Mouse (Mus musculus) inflammation-experienced regulatory T-cells, adult 16 weeks (primary cell): ENCODE data around the gene Paxx. TPM values are rescaled to one million over a fixed set of nuclear protein-coding genes. Genes with fewer than 3 reads are reported as not detected.

Experiments
- polyA plus RNA-seq: library from polyadenylated mRNA; unstranded; fragments of 100-300 nt; shearing (Covaris generic); gene quantifications from one replicate; pipeline ENCODE4 v1.2.1, GENCODE M21; 2017

The Paxx gene
- 100 TPM for polyA plus RNA-seq

GRCm38 (mm10) chr2:25460551-25461309 is at the start of gene Paxx:
TSS of gene Paxx (minus strand) at chr2:25461094.

GRCm38 (mm10) chr2:25501593-25502486 is 40.9 kb upstream of the Paxx start, which contains the start of gene C8g:
TSS of gene C8g (minus strand) at chr2:25501719.

GRCm38 (mm10) chr2:25500576-25501405 is 39.9 kb upstream of the Paxx start, which contains the start of gene Fbxw5:
TSS of gene Fbxw5 (plus strand) at chr2:25500750.

GRCm38 (mm10) chr2:25493476-25493961 is 32.6 kb upstream of the Paxx start, which contains the start of gene Lcn12:
TSS of gene Lcn12 (minus strand) at chr2:25493911.

GRCm38 (mm10) chr2:25469969-25470368 is 9.1 kb upstream of the Paxx start, which contains the start of gene Ptgds:
TSS of gene Ptgds (minus strand) at chr2:25470046.

GRCm38 (mm10) chr2:25456205-25456953 is 4.5 kb downstream of the Paxx start, which contains the start of gene Clic3:
TSS of gene Clic3 (plus strand) at chr2:25456838.

GRCm38 (mm10) chr2:25428442-25429236 is 32.3 kb downstream of the Paxx start, which contains the start of gene Abca2:
TSS of gene Abca2 (plus strand) at chr2:25428703.

GRCm38 (mm10) chr2:25422587-25423410 is 38.1 kb downstream of the Paxx start, which contains the start of gene Fut7:
TSS of gene Fut7 (plus strand) at chr2:25423267.

Other genes starting within 250 kb of the Paxx start
- gene Nelfb, start 249.6 kb downstream of the Paxx start, polyA plus RNA-seq = 202 TPM
- gene Stpg3, start 246.5 kb downstream of the Paxx start, polyA plus RNA-seq = not detected
- 1.7 TPM for gene Fam166a, start 242.3 kb downstream of the Paxx start, polyA plus RNA-seq
- 214 TPM for gene Tubb4b, start 236.4 kb downstream of the Paxx start, polyA plus RNA-seq
- gene Slc34a3, start 226.7 kb downstream of the Paxx start, polyA plus RNA-seq = not detected
- not detected for gene Rnf224, start 224.3 kb downstream of the Paxx start, polyA plus RNA-seq
- not detected for gene Rnf208, start 218.8 kb downstream of the Paxx start, polyA plus RNA-seq
- gene Cysrt1, start 218.6 kb downstream of the Paxx start, polyA plus RNA-seq = not detected
- gene AL732309.1, start 214.2 kb downstream of the Paxx start, polyA plus RNA-seq = 8.7 TPM
- 17.5 TPM for gene Tmem203, start 205.7 kb downstream of the Paxx start, polyA plus RNA-seq
- 5.5 TPM for gene Tprn, start 198.5 kb downstream of the Paxx start, polyA plus RNA-seq
- gene Ssna1, start 188.7 kb downstream of the Paxx start, polyA plus RNA-seq = 131 TPM
- gene Anapc2, start 188.6 kb downstream of the Paxx start, polyA plus RNA-seq = 120 TPM
- gene Tmem210, start 172.9 kb downstream of the Paxx start, polyA plus RNA-seq = not detected
- gene Lrrc26, start 171.2 kb downstream of the Paxx start, polyA plus RNA-seq = not detected
- gene Grin1, start 141.9 kb downstream of the Paxx start, polyA plus RNA-seq = 0.10 TPM
- gene Man1b1, start 128.8 kb downstream of the Paxx start, polyA plus RNA-seq = 23.8 TPM
- gene Dpp7, start 104.7 kb downstream of the Paxx start, polyA plus RNA-seq = 28.5 TPM
- 18.3 TPM for gene Uap1l1, start 95.4 kb downstream of the Paxx start, polyA plus RNA-seq
- gene Sapcd2, start 88.8 kb downstream of the Paxx start, polyA plus RNA-seq = 1.2 TPM
- not detected for gene Entpd2, start 65.2 kb downstream of the Paxx start, polyA plus RNA-seq
- 3.4 TPM for gene Npdc1, start 61.7 kb downstream of the Paxx start, polyA plus RNA-seq
- gene Fut7, start 37.8 kb downstream of the Paxx start, polyA plus RNA-seq = 10.9 TPM
- 30.7 TPM for gene Abca2, start 32.4 kb downstream of the Paxx start, polyA plus RNA-seq
- gene Clic3, start 4.3 kb downstream of the Paxx start, polyA plus RNA-seq = 3.9 TPM
- gene Ptgds, start 9.0 kb upstream of the Paxx start, polyA plus RNA-seq = not detected
- gene Lcn12, start 32.8 kb upstream of the Paxx start, polyA plus RNA-seq = not detected
- gene Fbxw5, start 39.7 kb upstream of the Paxx start, polyA plus RNA-seq = 130 TPM
- gene C8g, start 40.6 kb upstream of the Paxx start, polyA plus RNA-seq = 10.9 TPM
- gene Traf2, start 85.8 kb upstream of the Paxx start, polyA plus RNA-seq = 124 TPM
- 318 TPM for gene Edf1, start 96.8 kb upstream of the Paxx start, polyA plus RNA-seq
- 0.45 TPM for gene Mamdc4, start 113.8 kb upstream of the Paxx start, polyA plus RNA-seq
- 73.4 TPM for gene Phpt1, start 114.1 kb upstream of the Paxx start, polyA plus RNA-seq
- gene Ajm1, start 120.7 kb upstream of the Paxx start, polyA plus RNA-seq = not detected
- 17.8 TPM for gene Rabl6, start 147.4 kb upstream of the Paxx start, polyA plus RNA-seq
- not detected for gene Ccdc183, start 156.6 kb upstream of the Paxx start, polyA plus RNA-seq
- gene Tmem141, start 160.9 kb upstream of the Paxx start, polyA plus RNA-seq = 1.0 TPM
- 16.4 TPM for gene Fcna, start 166.9 kb upstream of the Paxx start, polyA plus RNA-seq
- gene Lcn8, start 192.0 kb upstream of the Paxx start, polyA plus RNA-seq = not detected
- gene Lcn5, start 196.9 kb upstream of the Paxx start, polyA plus RNA-seq = not detected
- not detected for gene Lcn6, start 215.7 kb upstream of the Paxx start, polyA plus RNA-seq
- 0.62 TPM for gene Lcn10, start 221.6 kb upstream of the Paxx start, polyA plus RNA-seq
- not detected for gene Obp2a, start 238.9 kb upstream of the Paxx start, polyA plus RNA-seq
- gene Bmyc, start 245.6 kb upstream of the Paxx start, polyA plus RNA-seq = 179 TPM